Mouse (Mus musculus) testis, postnatal 14 days (tissue): ENCODE data around the gene Nbea.
A peak's percentile ranks its signal among the peaks of the same experiment; 100 is the strongest.

Experiments used
- DNase-seq: peaks from one replicate; pipeline ENCODE4 v3.0.0; 2021; ENCODE audit warnings: low spot score

Gene Nbea

GRCm38 (mm10) chr3:55828481-55829256 is 354.8 kb downstream of the Nbea start:
- no peak for DNase-seq

GRCm38 (mm10) chr3:55824864-55825263 is 358.6 kb downstream of the Nbea start:
- no peak for DNase-seq

GRCm38 (mm10) chr3:55819598-55819997 is 363.9 kb downstream of the Nbea start:
- no peak for DNase-seq

GRCm38 (mm10) chr3:55818082-55818481 is 365.4 kb downstream of the Nbea start:
- DNase-seq = no peak

GRCm38 (mm10) chr3:55816638-55817375 is 366.7 kb downstream of the Nbea start:
- no peak for DNase-seq

- DNase-seq = no peak
Measured at GRCm38 (mm10) chr3:55816096-55816495, 367.4 kb downstream of the Nbea start.

GRCm38 (mm10) chr3:55814993-55815625 is 368.4 kb downstream of the Nbea start:
- no peak for DNase-seq

- no peak for DNase-seq
Measured at GRCm38 (mm10) chr3:55794768-55795167, 388.7 kb downstream of the Nbea start.

GRCm38 (mm10) chr3:55793842-55794575 is 389.5 kb downstream of the Nbea start:
- peak; percentile 9 for DNase-seq

GRCm38 (mm10) chr3:55792251-55792650 is 391.2 kb downstream of the Nbea start:
- DNase-seq = no peak

GRCm38 (mm10) chr3:55790609-55791008 is 392.9 kb downstream of the Nbea start:
- DNase-seq = no peak

GRCm38 (mm10) chr3:55789856-55790255 is 393.6 kb downstream of the Nbea start:
- DNase-seq = no peak

GRCm38 (mm10) chr3:55788621-55789201 is 394.8 kb downstream of the Nbea start:
- DNase-seq = no peak

- no peak for DNase-seq
Measured at GRCm38 (mm10) chr3:55788214-55788586, 395.3 kb downstream of the Nbea start.

GRCm38 (mm10) chr3:55787487-55788213 is 395.9 kb downstream of the Nbea start:
- peak; percentile 74 for DNase-seq

GRCm38 (mm10) chr3:55786835-55787486 is 396.5 kb downstream of the Nbea start:
- no peak for DNase-seq

GRCm38 (mm10) chr3:55785981-55786725 is 397.3 kb downstream of the Nbea start:
- no peak for DNase-seq

GRCm38 (mm10) chr3:55785266-55785980 is 398.1 kb downstream of the Nbea start:
- DNase-seq = no peak

GRCm38 (mm10) chr3:55784101-55784500 is 399.4 kb downstream of the Nbea start:
- no peak for DNase-seq
